ENCODE assay signal across 16 mouse cellular contexts in genomic region chr17:27105698-27106470, GRCm38 (mm10). TPM values are rescaled to one million over a fixed set of nuclear protein-coding genes. Genes with fewer than 3 reads are reported as not detected.
DNase-seq lines count a peak whose midpoint lies in the region; ATAC-seq and TF ChIP-seq lines count a peak whose summit lies in the region.
"Had no signal": no experiment of that assay in that cellular context is flagged by ENCODE, and none has a peak within 500 bp of the region (broad histone marks: within the 10 kb centered on the region; RNA-seq: fewer than 3 reads in every experiment).

No protein-coding gene starts in this region.

- no peaks in the 10 kb centered on the region for H3K9me3 ChIP-seq in kidney, postnatal 0 days (replicated peaks; ENCODE audit: low read length)
- no peaks in the 10 kb centered on the region for H3K9me3 ChIP-seq in liver, embryonic 11.5 days (ENCODE audit: control insufficient read depth, low read length)
- H3K9me3 ChIP-seq: embryonic facial prominence, embryonic 10.5 days; hindbrain, embryonic 13.5 days; limb, embryonic 12.5 days had no signal

- WGBS in kidney, postnatal 0 days = 80% methylated on average over 18 of the region's 18 CpGs
- WGBS in liver, embryonic 11.5 days = 65% methylated on average over 16 of the region's 18 CpGs

- no peaks in the 10 kb centered on the region for H3K4me1 ChIP-seq in kidney, postnatal 0 days (replicated peaks; ENCODE audit: insufficient read depth, low read length)
- H3K4me1 ChIP-seq in liver, embryonic 11.5 days (replicated peaks; ENCODE audit: control insufficient read depth, insufficient read depth, low read length) = no peaks in the 10 kb centered on the region

- peak; percentile 39 for DNase-seq in kidney, postnatal 0 days (ENCODE audit: low spot score)
- DNase-seq in kidney, postnatal 36 days = no peak
- DNase-seq in A20 (ENCODE audit: low read depth, low spot score) (peak; percentile 59), WW6 (ENCODE audit: low read depth, low spot score) (peak; percentile 71)
- no peak for DNase-seq in liver, embryonic 11.5 days (ENCODE audit: low spot score)
- DNase-seq in urinary bladder, postnatal 14 days (ENCODE audit: low spot score) = no peak
- no peak for DNase-seq in left cerebral cortex, postnatal 4 days
- no peak for DNase-seq in adrenal gland, postnatal 25 days
- DNase-seq: forebrain, postnatal 0 days; gastrocnemius, adult 2 months; kidney, adult 8-10 months; right cerebral cortex, adult 18-20 months had no signal

- no peak overlapping the region for H3K4me3 ChIP-seq in kidney, postnatal 0 days (replicated peaks; ENCODE audit: low read depth, low read length)
- H3K4me3 ChIP-seq in liver, embryonic 11.5 days (ENCODE audit: low read depth, low read length) = no peak overlapping the region
- H3K4me3 ChIP-seq: embryonic facial prominence, embryonic 10.5 days; gastrocnemius, adult 2 months; hindbrain, embryonic 13.5 days; limb, embryonic 12.5 days had no signal

- H3K36me3 ChIP-seq in kidney, postnatal 0 days (ENCODE audit: insufficient read depth, low read length) = peaks cover 30% of the 10 kb centered on the region
- H3K36me3 ChIP-seq in liver, embryonic 11.5 days (ENCODE audit: control insufficient read depth, insufficient read depth, low read length) = no peaks in the 10 kb centered on the region
- H3K36me3 ChIP-seq: embryonic facial prominence, embryonic 10.5 days; hindbrain, embryonic 13.5 days had no signal

- no peak overlapping the region for H3K4me2 ChIP-seq in kidney, postnatal 0 days (ENCODE audit: low read length)
- H3K4me2 ChIP-seq in liver, embryonic 11.5 days = no peak overlapping the region
- H3K4me2 ChIP-seq: hindbrain, embryonic 13.5 days; limb, embryonic 12.5 days; lung, embryonic 14.5 days had no signal

- no peaks in the 10 kb centered on the region for H3K27me3 ChIP-seq in kidney, postnatal 0 days (ENCODE audit: insufficient read depth, low read length)
- H3K27me3 ChIP-seq in liver, embryonic 11.5 days (replicated peaks; ENCODE audit: control insufficient read depth, insufficient read depth, low read length) = no peaks in the 10 kb centered on the region
- H3K27me3 ChIP-seq: hindbrain, embryonic 13.5 days; limb, embryonic 12.5 days had no signal

- no peak overlapping the region for H3K27ac ChIP-seq in kidney, postnatal 0 days
- no peak overlapping the region for H3K27ac ChIP-seq in liver, embryonic 11.5 days (ENCODE audit: low read depth, low read length)
- H3K27ac ChIP-seq: embryonic facial prominence, embryonic 10.5 days; gastrocnemius, adult 2 months; hindbrain, embryonic 13.5 days; limb, embryonic 12.5 days had no signal

- no peak for TF ChIP-seq CTCF in kidney, postnatal 0 days (IDR thresholded peaks at IDR 0.05; ENCODE audit: low read depth)

- H3K9ac ChIP-seq in kidney, postnatal 0 days (ENCODE audit: low read depth, low read length) = no peak overlapping the region
- H3K9ac ChIP-seq in liver, embryonic 11.5 days (ENCODE audit: low read depth, low read length) = no peak overlapping the region
- H3K9ac ChIP-seq: forebrain, postnatal 0 days; hindbrain, embryonic 13.5 days; limb, embryonic 12.5 days; lung, embryonic 14.5 days had no signal

- ATAC-seq in kidney, postnatal 0 days (replicated peaks; ENCODE audit: low FRiP score, low read depth) = no peak
- ATAC-seq in liver, embryonic 11.5 days (replicated peaks; ENCODE audit: low FRiP score) = peak; percentile 29; the same call in 1 of the 2 replicates
- ATAC-seq: forebrain, postnatal 0 days had no signal

- intact Hi-C loops in left cerebral cortex, postnatal 4 days (cut with DNase I) = no loop called here

RNA-seq across cellular contexts. Expression of gene Uqcc2, which starts 27.8 kb away (rescaled TPM):
- 286 and 315 TPM in 2 replicates for polyA plus RNA-seq in kidney, postnatal 0 days (2015; fragmentation: Nextera tagmentation; extraction: Ambion mirVana)
- polyA plus RNA-seq in liver, embryonic 11.5 days (2014; fragmentation: Nextera tagmentation; extraction: Ambion mirVana) = 386 and 413 TPM in 2 replicates
- 100 to 1,000 TPM; 170 to 186 TPM for total RNA-seq in left cerebral cortex, postnatal 4 days (2021)
- 212 and 245 TPM in 2 replicates for total RNA-seq in adrenal gland, postnatal 25 days (2021)

RNA-seq across cellular contexts. Expression of gene Itpr3, which starts 48.8 kb away (rescaled TPM):
- 4.1 and 4.2 TPM in 2 replicates for polyA plus RNA-seq in kidney, postnatal 0 days (2015; fragmentation: Nextera tagmentation; extraction: Ambion mirVana)
- polyA plus RNA-seq in liver, embryonic 11.5 days (2014; fragmentation: Nextera tagmentation; extraction: Ambion mirVana) = 1.8 and 2.0 TPM in 2 replicates
- total RNA-seq in left cerebral cortex, postnatal 4 days (2021) = 1 to 10 TPM; 2.2 to 2.8 TPM
- total RNA-seq in adrenal gland, postnatal 25 days (2021) = 6.1 and 7.4 TPM in 2 replicates

Comparison
In these comparisons a context has a peak if more than half of its experiments do, and no peak if none do; other contexts are left out.
1. DNase-seq: peak in kidney, postnatal 0 days (single experiment), A20 (single experiment) and WW6 (single experiment); none in kidney, postnatal 36 days (0 of 2), liver, embryonic 11.5 days (single experiment), urinary bladder, postnatal 14 days (single experiment), left cerebral cortex, postnatal 4 days (single experiment) and adrenal gland, postnatal 25 days (single experiment).